Mouse (Mus musculus): ENCODE measurements around the gene Slain2. TPM values are rescaled to one million over a fixed set of nuclear protein-coding genes. Genes with fewer than 3 reads are reported as not detected.
"Not testable (repeated sequence)": the region's sequence is repeated elsewhere in the genome, so short reads cannot be mapped to it uniquely, and the experiment has no call there.

The Slain2 gene
- total RNA-seq, 2 experiments from 2014 or later: 24.4 to 27.4 TPM

- no peak for DNase-seq (ENCODE audit: low spot score in 2 of 2)
Observed at GRCm38 (mm10) chr5:72897998-72898397, 16.1 kb upstream of the Slain2 start.

GRCm38 (mm10) chr5:72899255-72899654, 14.8 kb upstream of the Slain2 start:
- DNase-seq (ENCODE audit: low spot score in 2 of 2): no peak

- DNase-seq (ENCODE audit: low spot score in 2 of 2): no peak
Observed at GRCm38 (mm10) chr5:72901866-72902265, 12.2 kb upstream of the Slain2 start.

- no peak for DNase-seq (ENCODE audit: low spot score in 2 of 2)
Observed at GRCm38 (mm10) chr5:72902312-72902711, 11.8 kb upstream of the Slain2 start.

- no peak for DNase-seq (ENCODE audit: low spot score in 2 of 2)
Observed at GRCm38 (mm10) chr5:72902876-72903516, 11.1 kb upstream of the Slain2 start.

GRCm38 (mm10) chr5:72904903-72905790, 9.0 kb upstream of the Slain2 start:
- DNase-seq (ENCODE audit: low spot score in 2 of 2): no peak

- DNase-seq (ENCODE audit: low spot score in 2 of 2): no peak
Observed at GRCm38 (mm10) chr5:72907402-72907801, 6.7 kb upstream of the Slain2 start.

GRCm38 (mm10) chr5:72908324-72908936, 5.7 kb upstream of the Slain2 start:
- DNase-seq (ENCODE audit: low spot score in 2 of 2): no peak

- DNase-seq (ENCODE audit: low spot score in 2 of 2): no peak
Observed at GRCm38 (mm10) chr5:72909363-72909762, 4.7 kb upstream of the Slain2 start.

- DNase-seq (ENCODE audit: low spot score in 2 of 2): no peak
Observed at GRCm38 (mm10) chr5:72910373-72910772, 3.7 kb upstream of the Slain2 start.

- no peak for DNase-seq (ENCODE audit: low spot score in 2 of 2)
Observed at GRCm38 (mm10) chr5:72911284-72911683, 2.8 kb upstream of the Slain2 start.

- DNase-seq (ENCODE audit: low spot score in 2 of 2): peak; percentile 29 to 34
Observed at GRCm38 (mm10) chr5:72914633-72915561, 793 bp downstream of the Slain2 start.

GRCm38 (mm10) chr5:72916048-72916447, 1.9 kb downstream of the Slain2 start:
- no peak for DNase-seq (ENCODE audit: low spot score in 2 of 2)

- no peak for DNase-seq (ENCODE audit: low spot score in 2 of 2)
Observed at GRCm38 (mm10) chr5:72916851-72917250, 2.7 kb downstream of the Slain2 start.

- peak in 1 of 2 experiments; percentile 24 for DNase-seq (ENCODE audit: low spot score in 2 of 2)
Observed at GRCm38 (mm10) chr5:72920416-72920815, 6.3 kb downstream of the Slain2 start.

- no peak for DNase-seq (ENCODE audit: low spot score in 2 of 2)
Observed at GRCm38 (mm10) chr5:72921171-72921570, 7.1 kb downstream of the Slain2 start.

GRCm38 (mm10) chr5:72922796-72923195, 8.7 kb downstream of the Slain2 start:
- no peak for DNase-seq (ENCODE audit: low spot score in 2 of 2)

- no peak for DNase-seq (ENCODE audit: low spot score in 2 of 2)
Observed at GRCm38 (mm10) chr5:72927074-72927473, 13.0 kb downstream of the Slain2 start.

GRCm38 (mm10) chr5:72933026-72933675, 19.0 kb downstream of the Slain2 start:
- DNase-seq (ENCODE audit: low spot score in 2 of 2): no peak

GRCm38 (mm10) chr5:72938421-72938820, 24.3 kb downstream of the Slain2 start:
- DNase-seq (ENCODE audit: low spot score in 2 of 2): not testable (repeated sequence)
